Mouse (Mus musculus) heart, adult 2 months (tissue): ENCODE results near the gene Kazald1. TPM values are rescaled to one million over a fixed set of nuclear protein-coding genes. Genes with fewer than 3 reads are reported as not detected.

ENCODE experiments used
- DNase-seq, 2 experiments: peaks; one replicate each; pipeline ENCODE4 v3.0.0; 2021
- H3K27ac ChIP-seq: fragments of 200-600 bp; 2 replicates; pipeline ENCODE4 v1.8.1; 2022
- H3K27me3 ChIP-seq: fragments of 200-500 bp; 2 replicates; pipeline ENCODE4 v1.6.1; 2012; ENCODE audit warnings: mild to moderate bottlenecking, low read length, inconsistent platforms, mixed read lengths; ENCODE audit not compliant: control insufficient read depth, insufficient read depth
- H3K36me3 ChIP-seq: fragments of 200-500 bp; 2 replicates; pipeline ENCODE4 v1.6.1; 2012; ENCODE audit warnings: low read length, inconsistent platforms; ENCODE audit not compliant: control insufficient read depth, insufficient read depth
- H3K4me1 ChIP-seq: fragments of 200-500 bp; 2 replicates; pipeline ENCODE4 v1.6.1; 2011; ENCODE audit warnings: low read length; ENCODE audit not compliant: control insufficient read depth, insufficient read depth
- H3K4me3 ChIP-seq: fragments of 200-600 bp; 2 replicates; pipeline ENCODE4 v1.8.1; 2022
- H3K79me2 ChIP-seq: fragments of 200-500 bp; replicated peaks from 2 replicates; pipeline ENCODE4 v1.6.1; 2012; ENCODE audit warnings: mild to moderate bottlenecking, inconsistent platforms, low read length, moderate library complexity, mixed read lengths; ENCODE audit not compliant: control insufficient read depth, insufficient read depth
- H3K9ac ChIP-seq: fragments of 200-500 bp; 2 replicates; pipeline ENCODE4 v1.6.1; 2012; ENCODE audit warnings: low read depth, mild to moderate bottlenecking, control low read depth, inconsistent platforms, low read length, mixed read lengths
- CTCF ChIP-seq: fragments of 200-600 bp; IDR thresholded peaks from 2 replicates; pipeline ENCODE4 v1.8.1; 2022; ENCODE audit warnings: antibody characterized with exemption, mild to moderate bottlenecking, moderate library complexity
- EP300 ChIP-seq: fragments of 200-500 bp; IDR thresholded peaks from 2 replicates; pipeline ENCODE4 v1.6.1; 2011; ENCODE audit warnings: low read depth, low read length, control low read depth; ENCODE audit not compliant: insufficient read depth
- POLR2A ChIP-seq: fragments of 200-500 bp; IDR thresholded peaks from 2 replicates; pipeline ENCODE4 v1.6.1; 2011; ENCODE audit warnings: mild to moderate bottlenecking, low read depth, low read length, control low read depth; ENCODE audit not compliant: insufficient read depth
- WGBS: fragments of 180-500 bp; shearing (Covaris S2); methylation state at CpG from one replicate; pipeline ENCODE4 v1.1.7; 2018; 5-methylcytosine and 5-hydroxymethylcytosine counted together
- intact Hi-C: fragments of 180-260 bp; cut with DNase I; formaldehyde crosslinking; loops from one replicate; pipeline ENCODE4 v1.15.1; 2025
- polyA plus RNA-seq: library from polyadenylated mRNA; depleted of rRNA; stranded (reverse); fragments of >200 nt; gene quantifications from 2 replicates; pipeline ENCODE4 v1.2.3, GENCODE M21; 2012
- total RNA-seq, 2 experiments: library from RNA; stranded (reverse); gene quantifications; 2 replicates each; pipeline ENCODE4 v1.2.3; 2021

Kazald1 gene
- total and polyA plus RNA-seq, 3 experiments = 3.6 to 4.6 (median 3.9) TPM

GRCm38 (mm10) chr19:45029571-45029970, 45.5 kb upstream of the Kazald1 start:
- Histone ChIP-seq H3K79me2 (peaks cover 1% of the 10 kb centered on the region), H3K4me3 (no peak overlapping the region), H3K4me1 (peaks cover 22% of the 10 kb centered on the region), H3K9ac (no peak overlapping the region), H3K36me3 (peaks cover 8% of the 10 kb centered on the region; the same call in 1 of the 2 replicates), H3K27ac (no peak overlapping the region), H3K27me3 (no peaks in the 10 kb centered on the region)
- no peak for DNase-seq
- intact Hi-C loops = no loop called here
- 70% methylated on average over 9 of the region's 9 CpGs for WGBS
- TF ChIP-seq POLR2A (no peak), CTCF (no peak), EP300 (no peak)

- Histone ChIP-seq H3K4me3 (no peak overlapping the region), H3K79me2 (no peaks in the 10 kb centered on the region), H3K27me3 (no peaks in the 10 kb centered on the region), H3K4me1 (peaks cover 22% of the 10 kb centered on the region), H3K9ac (no peak overlapping the region), H3K36me3 (peaks cover 8% of the 10 kb centered on the region; the same call in 1 of the 2 replicates), H3K27ac (no peak overlapping the region)
- peak; percentile 68 to 75 for DNase-seq
- WGBS = 26% methylated on average over 8 of the region's 8 CpGs
- TF ChIP-seq CTCF (peak; percentile 77), POLR2A (no peak), EP300 (peak; percentile 55; the same call in 1 of the 2 replicates)
- intact Hi-C loops = loop anchor here (10.0 kb wide), 1 partner anchor 445 kb away; no protein-coding TSS in a partner anchor
These were observed 44.9 kb upstream of the Kazald1 start for GRCm38 (mm10) chr19:45030111-45030510.

- WGBS = 39% methylated on average over 20 of the region's 20 CpGs
- Histone ChIP-seq H3K27ac (no peak overlapping the region), H3K79me2 (no peaks in the 10 kb centered on the region), H3K4me3 (peak overlapping the region; percentile 36; the same call in 1 of the 2 replicates), H3K27me3 (no peaks in the 10 kb centered on the region), H3K36me3 (peaks cover 8% of the 10 kb centered on the region; the same call in 1 of the 2 replicates), H3K4me1 (peaks cover 22% of the 10 kb centered on the region), H3K9ac (peak overlapping the region; percentile 62)
- intact Hi-C loops = loop anchor here (1.0 to 10.0 kb wide), 2 partner anchors 18 to 446 kb away; no protein-coding TSS in a partner anchor
- peak; percentile 76 to 78 for DNase-seq
- TF ChIP-seq EP300 (0 out of 2 replicates have a peak, but pooled peaks have one; percentile 22), POLR2A (no peak), CTCF (peak; percentile 88)
These were observed 44.0 kb upstream of the Kazald1 start for GRCm38 (mm10) chr19:45030746-45031693.

- peaks cover 5% of the 10 kb centered on the region; the same call in 1 of the 2 replicates for H3K36me3 ChIP-seq
- TF ChIP-seq POLR2A (no peak), EP300 (peak; percentile 88; the same call in 1 of the 2 replicates), CTCF (peak; percentile 96)
- H3K27me3 ChIP-seq = no peaks in the 10 kb centered on the region
- 14% methylated on average over 4 of the region's 4 CpGs for WGBS
- H3K9ac ChIP-seq = no peak overlapping the region
- H3K79me2 ChIP-seq = no peaks in the 10 kb centered on the region
- peak; percentile 76 to 81 for DNase-seq
- no peak overlapping the region for H3K4me3 ChIP-seq
- H3K4me1 ChIP-seq = peaks cover 22% of the 10 kb centered on the region
- H3K27ac ChIP-seq = no peak overlapping the region
- intact Hi-C loops = loop anchor here (1.0 to 10.0 kb wide), 2 partner anchors 18 to 447 kb away; no protein-coding TSS in a partner anchor
These were observed 43.3 kb upstream of the Kazald1 start for GRCm38 (mm10) chr19:45031780-45032179.

- peaks cover 17% of the 10 kb centered on the region for H3K4me1 ChIP-seq
- no peak for DNase-seq
- H3K4me3 ChIP-seq = no peak overlapping the region
- intact Hi-C loops = loop anchor here (10.0 kb wide), 1 partner anchor 448 kb away; no protein-coding TSS in a partner anchor
- no peaks in the 10 kb centered on the region for H3K27me3 ChIP-seq
- TF ChIP-seq POLR2A = no peak
- TF ChIP-seq CTCF = peak; percentile 47
- H3K27ac ChIP-seq = no peak overlapping the region
- no peaks in the 10 kb centered on the region for H3K79me2 ChIP-seq
- H3K36me3 ChIP-seq = 0 out of 2 replicates have a peak, but pooled peaks cover under 1% of the 10 kb centered on the region
- H3K9ac ChIP-seq = no peak overlapping the region
- WGBS = 51% methylated on average over 17 of the region's 17 CpGs
These were observed 42.3 kb upstream of the Kazald1 start for GRCm38 (mm10) chr19:45032570-45033332.
